Mouse (Mus musculus): ENCODE results near the gene Wdr82. TPM values are rescaled to one million over a fixed set of nuclear protein-coding genes. Genes with fewer than 3 reads are reported as not detected.
"Not testable (repeated sequence)": the region's sequence is repeated elsewhere in the genome, so short reads cannot be mapped to it uniquely, and the experiment has no call there.

The Wdr82 gene
- polyA plus RNA-seq, 1 experiment from 2014 or later: 30.8 TPM

- Histone ChIP-seq H3K27ac (no peak overlapping the region), H3K4me1 (peaks cover 8% of the 10 kb centered on the region), H3K27me3 (no peaks in the 10 kb centered on the region), H3K4me2 (replicated peaks) (no peak overlapping the region), H3K36me3 (no peaks in the 10 kb centered on the region), H3K9me3 (no peaks in the 10 kb centered on the region), H3K9ac (no peak overlapping the region), H3K4me3 (no peak overlapping the region)
- ATAC-seq (ENCODE audit: insufficient number of reproducible peaks, insufficient read depth, low FRiP score, low TSS enrichment): no peak
- 84% methylated on average over 2 of the region's 2 CpGs for WGBS
These were observed 4.0 kb upstream of the Wdr82 start for GRCm38 (mm10) chr9:106166709-106167108.

- H3K36me3 ChIP-seq: no peaks in the 10 kb centered on the region
- WGBS: 83% methylated on average over 3 of the region's 3 CpGs
These were observed 3.5 kb upstream of the Wdr82 start for GRCm38 (mm10) chr9:106167241-106167640.

GRCm38 (mm10) chr9:106167703-106168102 lies 3.0 kb upstream of the Wdr82 start:
- peaks cover 8% of the 10 kb centered on the region for H3K4me1 ChIP-seq
- ATAC-seq (ENCODE audit: insufficient number of reproducible peaks, insufficient read depth, low FRiP score, low TSS enrichment): no peak
- WGBS: 37% methylated on average over 1 of the region's 1 CpGs

More at GRCm38 (mm10) chr9:106167241-106167640, 3.5 kb upstream of the Wdr82 start:
- Histone ChIP-seq H3K27ac (no peak overlapping the region), H3K4me2 (replicated peaks) (no peak overlapping the region), H3K4me3 (no peak overlapping the region), H3K27me3 (no peaks in the 10 kb centered on the region), H3K9me3 (no peaks in the 10 kb centered on the region), H3K9ac (no peak overlapping the region), H3K4me1 (peaks cover 8% of the 10 kb centered on the region)
- no peak for ATAC-seq (ENCODE audit: insufficient number of reproducible peaks, insufficient read depth, low FRiP score, low TSS enrichment)

GRCm38 (mm10) chr9:106169006-106169405 lies 1.7 kb upstream of the Wdr82 start:
- not testable (repeated sequence) for H3K27ac ChIP-seq; H3K4me3 ChIP-seq; H3K9me3 ChIP-seq; H3K9ac ChIP-seq; H3K4me2 ChIP-seq (replicated peaks); ATAC-seq (ENCODE audit: insufficient number of reproducible peaks, insufficient read depth, low FRiP score, low TSS enrichment); H3K27me3 ChIP-seq; H3K36me3 ChIP-seq
- peaks cover 20% of the 10 kb centered on the region for H3K4me1 ChIP-seq
- WGBS: 86% methylated on average over 1 of the region's 1 CpGs

More at GRCm38 (mm10) chr9:106167703-106168102, 3.0 kb upstream of the Wdr82 start:
- H3K9ac ChIP-seq: no peak overlapping the region
- no peaks in the 10 kb centered on the region for H3K9me3 ChIP-seq
- no peaks in the 10 kb centered on the region for H3K27me3 ChIP-seq
- no peak overlapping the region for H3K4me3 ChIP-seq
- H3K36me3 ChIP-seq: no peaks in the 10 kb centered on the region
- H3K4me2 ChIP-seq (replicated peaks): no peak overlapping the region
- H3K27ac ChIP-seq: no peak overlapping the region

GRCm38 (mm10) chr9:106169917-106170316 lies 811 bp upstream of the Wdr82 start:
- no peaks in the 10 kb centered on the region for H3K36me3 ChIP-seq
- 27% methylated on average over 6 of the region's 6 CpGs for WGBS
- no peaks in the 10 kb centered on the region for H3K9me3 ChIP-seq
- H3K27me3 ChIP-seq: no peaks in the 10 kb centered on the region
- peak overlapping the region; percentile 71 for H3K4me2 ChIP-seq (replicated peaks)
- peaks cover 27% of the 10 kb centered on the region for H3K4me1 ChIP-seq
- ATAC-seq (ENCODE audit: insufficient number of reproducible peaks, insufficient read depth, low FRiP score, low TSS enrichment): no peak
- no peak overlapping the region for H3K9ac ChIP-seq
- H3K27ac ChIP-seq: no peak overlapping the region
- peak overlapping the region; percentile 93; the same call in 1 of the 2 replicates for H3K4me3 ChIP-seq

- under 1% methylated on average over 30 of the region's 30 CpGs for WGBS
- H3K4me1 ChIP-seq: peaks cover 35% of the 10 kb centered on the region
These were observed 824 bp downstream of the Wdr82 start for GRCm38 (mm10) chr9:106171346-106172158.

GRCm38 (mm10) chr9:106172527-106172926 lies 1.8 kb downstream of the Wdr82 start:
- Histone ChIP-seq H3K4me1 (peaks cover 35% of the 10 kb centered on the region), H3K9ac (peak overlapping the region; percentile 95), H3K27me3 (no peaks in the 10 kb centered on the region), H3K4me2 (replicated peaks) (peak overlapping the region; percentile 72), H3K4me3 (peak overlapping the region; percentile 93), H3K27ac (no peak overlapping the region), H3K36me3 (peaks cover 13% of the 10 kb centered on the region), H3K9me3 (no peaks in the 10 kb centered on the region)
- no peak for ATAC-seq (ENCODE audit: insufficient number of reproducible peaks, insufficient read depth, low FRiP score, low TSS enrichment)
- WGBS: 21% methylated on average over 3 of the region's 3 CpGs

More at GRCm38 (mm10) chr9:106171346-106172158, 824 bp downstream of the Wdr82 start:
- Histone ChIP-seq H3K4me2 (replicated peaks) (peak overlapping the region; percentile 72), H3K9ac (peak overlapping the region; percentile 95), H3K27me3 (no peaks in the 10 kb centered on the region), H3K27ac (peak overlapping the region; percentile 97), H3K36me3 (peaks cover 4% of the 10 kb centered on the region; the same call in 1 of the 2 replicates), H3K4me3 (peak overlapping the region; percentile 93), H3K9me3 (no peaks in the 10 kb centered on the region)
- peak; percentile 30; the same call in 1 of the 2 replicates for ATAC-seq (ENCODE audit: insufficient number of reproducible peaks, insufficient read depth, low FRiP score, low TSS enrichment)

GRCm38 (mm10) chr9:106173363-106173762 lies 2.6 kb downstream of the Wdr82 start:
- H3K4me2 ChIP-seq (replicated peaks): peak overlapping the region; percentile 72
- H3K4me3 ChIP-seq: peak overlapping the region; percentile 31
- peaks cover 35% of the 10 kb centered on the region for H3K4me1 ChIP-seq
- 54% methylated on average over 2 of the region's 2 CpGs for WGBS
- H3K9ac ChIP-seq: 0 out of 2 replicates have a peak overlapping the region, but pooled peaks have one; percentile 24
- H3K9me3 ChIP-seq: no peaks in the 10 kb centered on the region
- peaks cover 21% of the 10 kb centered on the region for H3K36me3 ChIP-seq
- no peak overlapping the region for H3K27ac ChIP-seq
- ATAC-seq (ENCODE audit: insufficient number of reproducible peaks, insufficient read depth, low FRiP score, low TSS enrichment): no peak
- H3K27me3 ChIP-seq: no peaks in the 10 kb centered on the region

GRCm38 (mm10) chr9:106175552-106176200 lies 4.9 kb downstream of the Wdr82 start:
- H3K4me1 ChIP-seq: peaks cover 27% of the 10 kb centered on the region
- 58% methylated on average over 3 of the region's 3 CpGs for WGBS
- H3K36me3 ChIP-seq: peaks cover 36% of the 10 kb centered on the region
- no peaks in the 10 kb centered on the region for H3K9me3 ChIP-seq
- no peak overlapping the region for H3K4me2 ChIP-seq (replicated peaks)
- no peaks in the 10 kb centered on the region for H3K27me3 ChIP-seq
- H3K4me3 ChIP-seq: no peak overlapping the region
- no peak for ATAC-seq (ENCODE audit: insufficient number of reproducible peaks, insufficient read depth, low FRiP score, low TSS enrichment)
- no peak overlapping the region for H3K27ac ChIP-seq
- H3K9ac ChIP-seq: no peak overlapping the region

- peaks cover 47% of the 10 kb centered on the region for H3K36me3 ChIP-seq
- WGBS: 84% methylated on average over 5 of the region's 5 CpGs
- H3K9ac ChIP-seq: no peak overlapping the region
- peaks cover 27% of the 10 kb centered on the region for H3K4me1 ChIP-seq
- no peak overlapping the region for H3K4me2 ChIP-seq (replicated peaks)
- no peak for ATAC-seq (ENCODE audit: insufficient number of reproducible peaks, insufficient read depth, low FRiP score, low TSS enrichment)
- H3K27ac ChIP-seq: no peak overlapping the region
- H3K9me3 ChIP-seq: no peaks in the 10 kb centered on the region
- H3K4me3 ChIP-seq: no peak overlapping the region
- H3K27me3 ChIP-seq: no peaks in the 10 kb centered on the region
These were observed 6.0 kb downstream of the Wdr82 start for GRCm38 (mm10) chr9:106176769-106177168.

GRCm38 (mm10) chr9:106177799-106178198 lies 7.1 kb downstream of the Wdr82 start:
- peaks cover 26% of the 10 kb centered on the region for H3K4me1 ChIP-seq
- no peaks in the 10 kb centered on the region for H3K27me3 ChIP-seq
- H3K4me2 ChIP-seq (replicated peaks): no peak overlapping the region
- no peak overlapping the region for H3K9ac ChIP-seq
- H3K27ac ChIP-seq: no peak overlapping the region
- ATAC-seq (ENCODE audit: insufficient number of reproducible peaks, insufficient read depth, low FRiP score, low TSS enrichment): no peak
- WGBS: 93% methylated on average over 6 of the region's 6 CpGs
- no peaks in the 10 kb centered on the region for H3K9me3 ChIP-seq
- no peak overlapping the region for H3K4me3 ChIP-seq
- H3K36me3 ChIP-seq: peaks cover 57% of the 10 kb centered on the region

GRCm38 (mm10) chr9:106179454-106179853 lies 8.7 kb downstream of the Wdr82 start:
- no peak for ATAC-seq (ENCODE audit: insufficient number of reproducible peaks, insufficient read depth, low FRiP score, low TSS enrichment)
- Histone ChIP-seq H3K4me3 (no peak overlapping the region), H3K27ac (no peak overlapping the region), H3K9ac (no peak overlapping the region), H3K27me3 (no peaks in the 10 kb centered on the region), H3K4me1 (peaks cover 12% of the 10 kb centered on the region; the same call in 1 of the 2 replicates), H3K36me3 (peaks cover 74% of the 10 kb centered on the region), H3K4me2 (replicated peaks) (no peak overlapping the region), H3K9me3 (no peaks in the 10 kb centered on the region)
- WGBS: 90% methylated on average over 2 of the region's 2 CpGs

Data from embryonic facial prominence, embryonic 12.5 days (tissue).